ENCODE assay signal across 8 mouse cellular contexts in genomic region chr2:179976295-179976627, GRCm38 (mm10). TPM values are rescaled to one million over a fixed set of nuclear protein-coding genes. Genes with fewer than 3 reads are reported as not detected.
DNase-seq lines count a peak whose midpoint lies in the region; ATAC-seq lines count a peak whose summit lies in the region.

No protein-coding gene starts in this region.

- peaks cover 60% of the 10 kb centered on the region for H3K4me1 ChIP-seq in kidney, embryonic 16.5 days (ENCODE audit: insufficient read depth, low read length)
- peaks cover 24% of the 10 kb centered on the region for H3K4me1 ChIP-seq in brown adipose tissue, adult 24 weeks (ENCODE audit: control insufficient read depth, insufficient read depth, insufficient read length, low read length)
- H3K4me1 ChIP-seq in hindbrain, embryonic 14.5 days (replicated peaks; ENCODE audit: control insufficient read depth, insufficient read depth, low read length), result peaks cover 30% of the 10 kb centered on the region
- H3K4me1 ChIP-seq in midbrain, embryonic 16.5 days (ENCODE audit: control insufficient read depth, insufficient read depth, low read length), result peaks cover 37% of the 10 kb centered on the region

- H3K4me3 ChIP-seq in kidney, embryonic 16.5 days (ENCODE audit: low read length), result peak overlapping the region; percentile 65
- H3K4me3 ChIP-seq in brown adipose tissue, adult 24 weeks (ENCODE audit: insufficient read depth, low read depth, low read length), result peak overlapping the region; percentile 100
- peak overlapping the region; percentile 55 for H3K4me3 ChIP-seq in hindbrain, embryonic 14.5 days (replicated peaks; ENCODE audit: low read length)
- H3K4me3 ChIP-seq in midbrain, embryonic 16.5 days (ENCODE audit: low read depth, low read length), result peak overlapping the region; percentile 83

- H3K27me3 ChIP-seq in kidney, embryonic 16.5 days (ENCODE audit: insufficient read depth, low read length), result no peaks in the 10 kb centered on the region
- no peaks in the 10 kb centered on the region for H3K27me3 ChIP-seq in hindbrain, embryonic 14.5 days (ENCODE audit: control insufficient read depth, insufficient read depth, low read length)
- H3K27me3 ChIP-seq in midbrain, embryonic 16.5 days (ENCODE audit: control insufficient read depth, insufficient read depth, low read depth, low read length), result no peaks in the 10 kb centered on the region

- ATAC-seq in kidney, embryonic 16.5 days (ENCODE audit: low FRiP score, low TSS enrichment), result no peak; the same call in 1 of the 2 replicates
- peak; percentile 56; the same call in 1 of the 2 replicates for ATAC-seq in hindbrain, embryonic 14.5 days (ENCODE audit: low FRiP score)
- ATAC-seq in midbrain, embryonic 16.5 days, result peak; percentile 54

- WGBS in kidney, embryonic 16.5 days, result 0% methylated on average over 34 of the region's 54 CpGs
- WGBS in hindbrain, embryonic 14.5 days, result 0% methylated on average over 24 of the region's 54 CpGs
- WGBS in midbrain, embryonic 16.5 days, result 0% methylated on average over 25 of the region's 54 CpGs

- H3K9me3 ChIP-seq in kidney, embryonic 16.5 days (ENCODE audit: low read length), result no peaks in the 10 kb centered on the region
- no peaks in the 10 kb centered on the region for H3K9me3 ChIP-seq in hindbrain, embryonic 14.5 days (ENCODE audit: control insufficient read depth, low read length)
- H3K9me3 ChIP-seq in midbrain, embryonic 16.5 days (replicated peaks; ENCODE audit: control insufficient read depth, low read length, poor library complexity, severe bottlenecking), result no peaks in the 10 kb centered on the region

- H3K36me3 ChIP-seq in kidney, embryonic 16.5 days (ENCODE audit: insufficient read depth, low read length), result no peaks in the 10 kb centered on the region
- H3K36me3 ChIP-seq in hindbrain, embryonic 14.5 days (replicated peaks; ENCODE audit: control insufficient read depth, insufficient read depth), result no peaks in the 10 kb centered on the region
- no peaks in the 10 kb centered on the region for H3K36me3 ChIP-seq in midbrain, embryonic 16.5 days (ENCODE audit: control insufficient read depth, insufficient read depth, low read length)

- no peak for DNase-seq in kidney, postnatal 14 days
- DNase-seq in hindbrain, embryonic 14.5 days (ENCODE audit: low spot score), result no peak
- DNase-seq in gastrocnemius, postnatal 14 days, result no peak
- DNase-seq in cerebellum, adult 18-20 months, result no peak
- DNase-seq in spleen, adult 12 weeks (ENCODE audit: low spot score), result no peak

- peak overlapping the region; percentile 85 for H3K9ac ChIP-seq in kidney, embryonic 16.5 days (replicated peaks; ENCODE audit: low read length)
- H3K9ac ChIP-seq in hindbrain, embryonic 14.5 days, result peak overlapping the region; percentile 85
- peak overlapping the region; percentile 98 for H3K9ac ChIP-seq in midbrain, embryonic 16.5 days (ENCODE audit: low read depth, low read length)

- peak overlapping the region; percentile 99 for H3K4me2 ChIP-seq in kidney, embryonic 16.5 days (replicated peaks; ENCODE audit: low read depth, low read length)
- peak overlapping the region; percentile 100 for H3K4me2 ChIP-seq in hindbrain, embryonic 14.5 days (replicated peaks)
- H3K4me2 ChIP-seq in midbrain, embryonic 16.5 days (ENCODE audit: low read length), result peak overlapping the region; percentile 31; the same call in 1 of the 2 replicates

- peak overlapping the region; percentile 93 for H3K27ac ChIP-seq in kidney, embryonic 16.5 days (ENCODE audit: low read length)
- H3K27ac ChIP-seq in brown adipose tissue, adult 24 weeks (replicated peaks; ENCODE audit: low read depth, low read length), result peak overlapping the region; percentile 89
- H3K27ac ChIP-seq in hindbrain, embryonic 14.5 days, result peak overlapping the region; percentile 90
- H3K27ac ChIP-seq in midbrain, embryonic 16.5 days (ENCODE audit: low read length), result peak overlapping the region; percentile 96

- intact Hi-C loops in gastrocnemius, postnatal 14 days (cut with DNase I; ENCODE audit: low total_unique reads), result no loop called here

RNA-seq across cellular contexts. Expression of gene Taf4, which starts 0.2 kb away (rescaled TPM):
- polyA plus RNA-seq in kidney, embryonic 16.5 days (2015; fragmentation: Nextera tagmentation; extraction: Ambion mirVana), result 3.4 and 4.1 TPM in 2 replicates
- 7.1 and 8.0 TPM in 2 replicates for polyA plus RNA-seq in brown adipose tissue, adult 24 weeks (2012; ENCODE audit: insufficient read depth, insufficient read length, missing spikeins)
- 4.4 and 4.9 TPM in 2 replicates for polyA plus RNA-seq in hindbrain, embryonic 14.5 days (2014; fragmentation: Nextera tagmentation; extraction: Ambion mirVana)
- 3.1 and 3.6 TPM in 2 replicates for polyA plus RNA-seq in midbrain, embryonic 16.5 days (2015; fragmentation: Nextera tagmentation; extraction: Ambion mirVana)
- 1 to 10 TPM; 7.6 to 7.7 TPM for total RNA-seq in gastrocnemius, postnatal 14 days (2021)

RNA-seq across cellular contexts. Expression of gene Lsm14b, which starts 48.5 kb away (rescaled TPM):
- 4.8 and 7.0 TPM in 2 replicates for polyA plus RNA-seq in kidney, embryonic 16.5 days (2015; fragmentation: Nextera tagmentation; extraction: Ambion mirVana)
- polyA plus RNA-seq in brown adipose tissue, adult 24 weeks (2012; ENCODE audit: insufficient read depth, insufficient read length, missing spikeins), result 19.9 and 25.8 TPM in 2 replicates
- 16.1 and 16.9 TPM in 2 replicates for polyA plus RNA-seq in hindbrain, embryonic 14.5 days (2014; fragmentation: Nextera tagmentation; extraction: Ambion mirVana)
- 21.0 and 22.4 TPM in 2 replicates for polyA plus RNA-seq in midbrain, embryonic 16.5 days (2015; fragmentation: Nextera tagmentation; extraction: Ambion mirVana)
- total RNA-seq in gastrocnemius, postnatal 14 days (2021), result 10 to 100 TPM; 43.7 to 45.0 TPM

Comparison
In these comparisons a context has a peak if more than half of its experiments do, and no peak if none do; other contexts are left out.
1. H3K4me2 ChIP-seq: peak in every context shown above with its lines; median percentile 100 in hindbrain, embryonic 14.5 days; 99 in kidney, embryonic 16.5 days; 31 in midbrain, embryonic 16.5 days.